Mouse (Mus musculus) kidney, embryonic 14.5 days (tissue): ENCODE results near the gene Ccdc15. TPM values are rescaled to one million over a fixed set of nuclear protein-coding genes. Genes with fewer than 3 reads are reported as not detected.

Source experiments
- ATAC-seq: fragments of 200-750 bp; cut with Nextera tagmentation; 2 replicates; pipeline ENCODE4 v1.8.0; 2017; ENCODE audit warnings: moderate number of reproducible peaks, mild to moderate bottlenecking, moderate TSS enrichment, moderate library complexity; ENCODE audit not compliant: low FRiP score, low TSS enrichment
- H3K27ac ChIP-seq: fragments of 300-500 bp; sonication (generic); 2 replicates; pipeline ENCODE4 v1.5.1; 2014; ENCODE audit warnings: low read depth, mild to moderate bottlenecking, low read length, moderate library complexity, mixed read lengths
- H3K27me3 ChIP-seq: fragments of 300-500 bp; sonication (generic); 2 replicates; pipeline ENCODE4 v1.6.1; 2014; ENCODE audit warnings: mild to moderate bottlenecking, low read length; ENCODE audit not compliant: control insufficient read depth, insufficient read depth
- H3K36me3 ChIP-seq: fragments of 300-500 bp; sonication (generic); 2 replicates; pipeline ENCODE4 v1.6.1; 2014; ENCODE audit warnings: low read length, mixed read lengths; ENCODE audit not compliant: control insufficient read depth, insufficient read depth
- H3K4me1 ChIP-seq: fragments of 300-500 bp; sonication (generic); 2 replicates; pipeline ENCODE4 v1.6.1; 2014; ENCODE audit warnings: low read length, mixed read lengths; ENCODE audit not compliant: control insufficient read depth, insufficient read depth
- H3K4me2 ChIP-seq: fragments of 300-500 bp; sonication (generic); replicated peaks from 2 replicates; pipeline ENCODE4 v1.6.1; 2014; ENCODE audit warnings: low read depth, mild to moderate bottlenecking, low read length
- H3K4me3 ChIP-seq: fragments of 300-500 bp; sonication (generic); 2 replicates; pipeline ENCODE4 v1.5.1; 2014; ENCODE audit warnings: mild to moderate bottlenecking, low read length
- H3K9ac ChIP-seq: fragments of 300-500 bp; sonication (generic); 2 replicates; pipeline ENCODE4 v1.6.1; 2014; ENCODE audit warnings: low read depth, mild to moderate bottlenecking, low read length, moderate library complexity
- H3K9me3 ChIP-seq: fragments of 300-500 bp; sonication (generic); 2 replicates; pipeline ENCODE4 v1.6.1; 2016; ENCODE audit warnings: low read length; ENCODE audit not compliant: control insufficient read depth
- WGBS: fragments of 180-500 bp; shearing (Covaris S2); extraction: QIAGEN DNeasy Blood & Tissue Kit; methylation state at CpG from one replicate; pipeline ENCODE4 v1.1.7; 2014; 5-methylcytosine and 5-hydroxymethylcytosine counted together
- polyA plus RNA-seq: library from polyadenylated mRNA; unstranded; fragments of >200 nt; fragmentation: Nextera tagmentation; extraction: Ambion mirVana; gene quantifications from 2 replicates; pipeline ENCODE4 v1.2.1, GENCODE M21; 2014

The Ccdc15 gene
- polyA plus RNA-seq, 1 experiment from 2014 or later, result 8.2 TPM

DNA sequence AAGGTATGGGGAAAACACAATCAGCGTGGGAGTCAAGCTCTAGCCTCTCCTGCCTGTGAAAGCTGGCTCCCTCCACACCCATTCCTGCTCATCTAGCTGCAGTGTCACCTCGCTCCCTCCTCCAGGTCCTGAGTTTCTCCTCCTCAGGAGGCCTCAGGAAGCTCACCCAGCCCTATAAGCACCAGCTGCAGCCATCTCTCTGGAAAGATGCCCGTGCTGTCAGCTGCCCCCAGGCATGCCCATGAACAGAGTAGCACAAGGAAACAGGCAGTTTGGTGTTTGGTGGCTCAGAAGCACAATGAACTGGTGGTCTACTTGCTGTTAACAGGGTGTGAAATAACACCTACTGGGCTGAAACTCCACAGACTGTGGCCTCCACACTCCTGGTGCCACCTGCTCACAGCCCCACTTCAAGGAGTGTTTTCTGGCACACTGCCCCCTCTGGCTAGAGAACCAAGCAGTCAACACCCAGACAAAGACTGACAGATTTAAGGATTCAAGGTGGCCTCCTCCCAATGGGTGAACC lies 99.8 kb downstream of the Ccdc15 start:
- WGBS, result 20% methylated on average over 3 of the region's 3 CpGs

DNA sequence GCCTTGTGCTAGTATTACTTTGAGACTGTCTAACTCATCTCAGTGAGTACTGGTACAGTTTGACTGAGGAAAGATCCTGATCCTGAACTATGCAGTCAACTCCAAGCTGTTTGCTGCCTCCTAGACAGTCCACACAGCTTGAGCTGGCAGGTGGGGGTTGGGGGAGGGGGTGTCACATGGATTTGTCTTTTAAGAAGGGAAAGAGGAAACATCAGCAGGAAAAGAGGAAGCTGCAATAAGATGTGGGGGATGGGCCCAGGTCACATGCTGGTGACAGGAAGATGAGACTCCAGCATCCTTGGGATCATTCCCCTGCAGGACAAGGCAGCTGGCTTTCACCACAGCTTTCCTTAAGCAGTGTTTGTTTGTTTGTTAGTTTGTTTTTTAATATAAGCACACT lies 100.8 kb downstream of the Ccdc15 start:
- H3K4me3 ChIP-seq, result no peak overlapping the region
- no peaks in the 10 kb centered on the region for H3K9me3 ChIP-seq
- H3K27me3 ChIP-seq, result no peaks in the 10 kb centered on the region
- no peak overlapping the region for H3K9ac ChIP-seq
- H3K27ac ChIP-seq, result no peak overlapping the region
- ATAC-seq, result no peak
- no peaks in the 10 kb centered on the region for H3K36me3 ChIP-seq
- H3K4me1 ChIP-seq, result peaks cover 5% of the 10 kb centered on the region; the same call in 1 of the 2 replicates
- H3K4me2 ChIP-seq, result no peak overlapping the region

More for the DNA sequence above, 99.8 kb downstream of the Ccdc15 start:
- ATAC-seq, result peak; percentile 48; the same call in 1 of the 2 replicates
- no peak overlapping the region for H3K4me3 ChIP-seq
- peaks cover 5% of the 10 kb centered on the region; the same call in 1 of the 2 replicates for H3K4me1 ChIP-seq
- no peak overlapping the region for H3K4me2 ChIP-seq
- H3K27me3 ChIP-seq, result no peaks in the 10 kb centered on the region
- H3K9ac ChIP-seq, result no peak overlapping the region
- H3K36me3 ChIP-seq, result no peaks in the 10 kb centered on the region
- no peaks in the 10 kb centered on the region for H3K9me3 ChIP-seq
- H3K27ac ChIP-seq, result no peak overlapping the region

DNA sequence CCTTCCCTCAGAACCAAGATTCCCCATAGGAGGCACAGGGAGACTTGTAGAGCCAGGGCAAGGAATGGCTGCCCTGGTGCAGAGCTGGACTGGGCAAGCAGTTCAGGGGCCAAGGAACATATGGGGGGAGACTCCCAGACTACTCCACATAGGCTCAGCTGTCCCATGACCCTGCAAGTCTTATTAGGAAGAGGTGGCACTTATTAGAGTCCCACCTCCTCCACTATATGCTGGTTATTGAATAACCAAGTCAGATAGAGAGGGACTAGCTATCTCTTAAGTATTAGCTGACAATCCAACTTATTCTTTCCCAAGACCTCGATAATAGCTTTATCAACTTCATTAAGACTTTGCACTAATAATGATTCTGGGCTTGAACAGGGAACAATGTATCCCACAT lies 102.4 kb downstream of the Ccdc15 start:
- Histone ChIP-seq H3K4me3 (no peak overlapping the region), H3K9me3 (no peaks in the 10 kb centered on the region), H3K27ac (no peak overlapping the region), H3K4me1 (peaks cover 5% of the 10 kb centered on the region; the same call in 1 of the 2 replicates), H3K4me2 (no peak overlapping the region), H3K27me3 (no peaks in the 10 kb centered on the region), H3K36me3 (no peaks in the 10 kb centered on the region), H3K9ac (no peak overlapping the region)
- WGBS, result 93% methylated on average over 1 of the region's 1 CpGs
- ATAC-seq, result no peak

DNA sequence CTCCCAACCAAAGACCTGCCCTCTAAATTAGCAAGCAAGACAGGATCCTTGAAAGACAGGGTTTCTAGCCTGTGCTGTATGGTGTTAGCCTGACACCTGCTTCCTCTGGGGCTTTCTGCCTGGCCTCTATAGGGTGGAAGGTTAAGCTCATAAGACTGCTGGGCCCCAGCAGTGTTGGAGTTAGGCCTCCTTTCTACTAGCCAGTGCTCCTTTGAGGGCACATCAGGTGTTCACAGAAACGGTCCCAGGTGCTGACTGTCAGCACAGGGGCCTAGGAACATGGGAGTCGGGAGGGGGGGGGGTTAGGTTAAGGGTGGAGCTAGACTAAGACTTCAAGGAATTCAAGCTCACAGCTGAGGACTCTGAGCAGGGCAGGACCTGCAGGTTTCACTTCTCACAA lies 102.8 kb downstream of the Ccdc15 start:
- Histone ChIP-seq H3K27ac (no peak overlapping the region), H3K4me1 (peaks cover 5% of the 10 kb centered on the region; the same call in 1 of the 2 replicates), H3K4me2 (no peak overlapping the region), H3K4me3 (no peak overlapping the region), H3K9ac (no peak overlapping the region), H3K27me3 (no peaks in the 10 kb centered on the region), H3K36me3 (no peaks in the 10 kb centered on the region), H3K9me3 (no peaks in the 10 kb centered on the region)
- ATAC-seq, result no peak
- WGBS, result 64% methylated on average over 2 of the region's 2 CpGs

DNA sequence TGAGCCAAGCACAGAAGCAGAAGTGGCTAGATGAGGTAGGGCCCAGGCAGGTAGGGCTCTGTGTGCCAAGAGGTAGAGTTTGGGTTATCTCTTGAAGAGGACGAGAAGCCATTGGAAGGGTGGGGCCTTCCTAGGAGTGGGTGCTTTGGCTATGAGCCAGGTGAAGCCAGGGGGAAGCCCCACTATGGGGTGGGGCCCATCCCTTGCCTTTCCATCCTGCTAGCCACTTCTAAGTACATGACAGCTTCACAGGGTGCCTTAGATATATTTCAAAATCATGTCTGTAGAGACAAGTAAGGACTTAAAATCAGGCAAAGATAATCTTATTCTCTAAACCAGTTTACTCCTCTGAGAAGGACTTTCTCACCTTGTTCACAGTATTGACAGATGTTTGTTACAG lies 103.6 kb downstream of the Ccdc15 start:
- no peak overlapping the region for H3K4me2 ChIP-seq
- 88% methylated on average over 1 of the region's 1 CpGs for WGBS
- no peak for ATAC-seq
- H3K27me3 ChIP-seq, result no peaks in the 10 kb centered on the region
- no peaks in the 10 kb centered on the region for H3K36me3 ChIP-seq
- H3K4me3 ChIP-seq, result no peak overlapping the region
- H3K9ac ChIP-seq, result no peak overlapping the region
- H3K9me3 ChIP-seq, result no peaks in the 10 kb centered on the region
- no peak overlapping the region for H3K27ac ChIP-seq
- peaks cover 5% of the 10 kb centered on the region; the same call in 1 of the 2 replicates for H3K4me1 ChIP-seq

DNA sequence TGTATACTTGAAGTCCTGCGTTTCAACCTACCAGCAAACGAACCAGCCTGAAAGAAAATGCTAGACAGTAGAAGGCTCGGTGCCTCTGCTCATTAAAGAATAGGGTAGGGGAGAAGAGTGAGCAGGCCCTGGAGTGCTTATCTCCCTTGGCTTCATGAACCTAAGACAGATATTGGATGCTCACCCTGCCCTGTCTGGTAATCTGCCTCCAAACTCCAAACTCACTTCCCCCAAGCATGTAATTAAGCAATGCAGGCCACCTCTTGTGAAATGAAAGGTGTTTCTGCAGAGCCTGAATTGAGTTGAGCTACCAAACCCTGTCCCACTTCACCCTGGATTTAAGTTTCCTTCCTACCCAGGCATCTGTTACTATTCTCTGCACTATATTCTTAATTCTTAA lies 105.5 kb downstream of the Ccdc15 start:
- H3K4me3 ChIP-seq, result no peak overlapping the region
- no peaks in the 10 kb centered on the region for H3K36me3 ChIP-seq
- WGBS, result 79% methylated on average over 3 of the region's 3 CpGs
- H3K4me1 ChIP-seq, result no peaks in the 10 kb centered on the region
- no peak overlapping the region for H3K27ac ChIP-seq
- H3K4me2 ChIP-seq, result no peak overlapping the region
- H3K9me3 ChIP-seq, result no peaks in the 10 kb centered on the region
- no peak overlapping the region for H3K9ac ChIP-seq
- H3K27me3 ChIP-seq, result no peaks in the 10 kb centered on the region
- ATAC-seq, result no peak

DNA sequence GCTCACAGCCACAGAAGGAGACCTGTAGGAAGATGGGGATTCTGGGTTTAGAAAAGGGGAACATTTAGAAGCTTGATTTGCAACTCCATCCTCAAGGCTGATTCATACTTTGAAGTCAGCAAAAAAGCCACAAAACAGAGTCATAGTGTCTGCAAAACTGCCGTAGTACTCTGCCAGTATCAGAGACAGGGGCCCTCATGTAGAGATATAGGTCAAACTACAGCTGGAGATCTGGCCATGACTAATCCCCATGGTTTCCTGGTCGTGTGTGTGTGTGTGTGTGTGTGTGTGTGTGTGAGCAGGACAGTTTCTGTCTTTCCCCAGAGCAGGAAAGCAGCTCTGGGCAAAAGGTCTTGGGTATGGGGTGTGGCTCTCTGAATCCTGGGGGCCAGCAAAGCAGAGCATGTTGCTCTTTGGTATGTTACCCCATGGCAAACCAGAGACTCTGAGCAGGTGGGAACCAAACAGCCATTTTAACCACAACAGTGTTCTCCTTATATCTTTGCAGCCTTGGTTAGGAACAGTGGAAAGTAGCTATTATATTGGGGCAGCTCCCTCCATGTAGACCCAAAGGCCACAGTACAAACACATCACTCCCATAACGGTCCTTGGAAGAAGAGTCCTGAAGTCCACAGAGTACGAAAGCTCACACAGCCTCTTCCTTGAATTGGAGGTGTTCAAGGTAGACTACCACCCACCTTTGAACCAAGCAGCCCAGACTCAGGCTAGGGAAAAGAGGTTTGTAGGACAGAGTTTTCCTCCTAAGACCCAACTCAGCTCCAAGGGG lies 112.1 kb downstream of the Ccdc15 start:
- no peaks in the 10 kb centered on the region for H3K27me3 ChIP-seq
- 76% methylated on average over 4 of the region's 4 CpGs for WGBS
- no peak for ATAC-seq
- H3K9ac ChIP-seq, result no peak overlapping the region
- no peak overlapping the region for H3K4me3 ChIP-seq
- no peaks in the 10 kb centered on the region for H3K9me3 ChIP-seq
- no peaks in the 10 kb centered on the region; the same call in 1 of the 2 replicates for H3K36me3 ChIP-seq
- H3K27ac ChIP-seq, result no peak overlapping the region
- H3K4me1 ChIP-seq, result no peaks in the 10 kb centered on the region
- no peak overlapping the region for H3K4me2 ChIP-seq

DNA sequence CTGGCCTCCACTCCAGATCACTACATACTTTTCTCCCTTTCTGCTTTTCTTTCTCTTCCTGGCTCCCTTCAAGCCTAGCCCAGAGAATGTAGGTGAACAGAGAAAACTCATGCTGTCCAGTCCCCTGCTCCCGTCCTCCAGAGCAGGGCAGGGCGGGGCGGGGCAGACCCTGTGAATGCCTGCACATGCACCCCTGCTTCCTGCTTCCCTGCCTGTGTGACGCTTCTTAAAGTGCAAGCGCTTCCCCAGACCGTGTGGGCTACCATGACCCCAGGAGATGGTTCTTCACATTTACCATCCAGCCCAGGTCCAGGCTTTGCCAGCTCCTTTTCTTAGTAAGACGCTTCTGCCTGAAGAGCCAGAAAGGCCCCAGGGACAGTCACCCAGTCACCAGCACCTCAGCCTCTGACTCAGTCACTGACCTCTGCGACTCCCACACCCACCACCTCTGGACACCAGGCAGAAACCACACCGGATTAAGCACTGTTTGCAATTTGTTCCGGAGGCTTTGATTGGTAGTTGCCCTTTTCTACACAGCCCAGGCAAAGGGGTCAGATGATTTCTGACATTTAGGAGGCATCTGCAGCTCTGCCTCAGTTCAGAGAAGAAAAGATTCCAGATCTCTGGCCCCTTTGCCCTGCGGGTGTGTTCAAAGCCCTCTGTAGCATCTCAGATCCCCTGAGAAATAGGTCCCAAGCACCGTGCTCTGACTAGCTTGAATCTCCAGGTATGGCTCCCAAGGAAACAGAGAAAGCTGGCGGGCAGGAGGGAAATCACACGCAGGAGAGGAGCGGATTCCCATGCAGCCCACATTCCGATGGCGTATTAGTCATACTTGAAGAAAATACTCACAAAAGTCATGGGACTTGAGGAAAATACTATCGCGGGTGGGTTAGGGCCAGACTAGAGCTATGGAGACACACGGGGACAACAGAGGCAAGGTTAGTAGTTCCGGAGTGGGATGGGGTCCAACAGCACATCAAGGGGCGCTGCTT lies 115.7 kb downstream of the Ccdc15 start:
- Histone ChIP-seq H3K27ac (no peak overlapping the region), H3K36me3 (no peaks in the 10 kb centered on the region; the same call in 1 of the 2 replicates), H3K4me2 (no peak overlapping the region), H3K4me1 (no peaks in the 10 kb centered on the region), H3K4me3 (no peak overlapping the region), H3K9ac (no peak overlapping the region), H3K27me3 (no peaks in the 10 kb centered on the region), H3K9me3 (no peaks in the 10 kb centered on the region)
- 68% methylated on average over 22 of the region's 22 CpGs for WGBS
- no peak for ATAC-seq
